Mouse (Mus musculus): ENCODE data around the gene Ntm.
A peak's percentile ranks its signal among the peaks of the same experiment; 100 is the strongest.

The Ntm gene

DNA sequence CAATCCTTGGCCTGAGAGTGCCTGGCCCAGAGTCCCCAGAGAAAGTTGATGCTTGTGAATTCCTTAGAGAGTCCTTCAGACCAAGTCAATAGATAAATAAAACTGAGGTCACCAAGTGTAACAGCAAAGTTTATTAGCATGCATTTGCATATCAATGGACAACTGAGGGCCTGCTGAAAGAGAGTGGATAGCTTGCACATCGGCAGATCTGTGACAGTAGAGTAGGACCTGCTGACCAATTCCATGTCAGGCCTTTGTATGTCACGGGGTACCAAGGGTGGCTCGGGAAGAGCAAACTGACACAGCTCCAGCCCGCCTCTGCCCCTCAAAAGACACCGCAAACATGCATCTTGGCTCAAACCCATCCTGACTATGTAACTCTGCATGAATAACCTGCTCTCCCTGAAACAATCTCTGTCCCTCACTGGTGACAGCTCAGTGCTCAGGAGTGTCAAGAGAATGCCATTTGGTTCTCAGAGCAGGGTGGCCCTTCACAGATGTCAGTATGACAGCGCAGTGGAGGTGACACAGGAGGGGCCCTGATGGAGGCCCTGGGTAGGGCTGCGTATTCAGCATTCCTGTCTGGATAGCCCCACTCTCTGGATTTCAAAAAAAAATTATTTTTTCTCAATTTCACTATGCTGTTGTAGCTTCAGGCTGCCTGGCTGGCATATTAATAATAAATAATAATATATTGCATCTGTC, 305.0 kb downstream of the Ntm start:
- no peak for DNase-seq (ENCODE audit: low spot score in 2 of 2)

DNA sequence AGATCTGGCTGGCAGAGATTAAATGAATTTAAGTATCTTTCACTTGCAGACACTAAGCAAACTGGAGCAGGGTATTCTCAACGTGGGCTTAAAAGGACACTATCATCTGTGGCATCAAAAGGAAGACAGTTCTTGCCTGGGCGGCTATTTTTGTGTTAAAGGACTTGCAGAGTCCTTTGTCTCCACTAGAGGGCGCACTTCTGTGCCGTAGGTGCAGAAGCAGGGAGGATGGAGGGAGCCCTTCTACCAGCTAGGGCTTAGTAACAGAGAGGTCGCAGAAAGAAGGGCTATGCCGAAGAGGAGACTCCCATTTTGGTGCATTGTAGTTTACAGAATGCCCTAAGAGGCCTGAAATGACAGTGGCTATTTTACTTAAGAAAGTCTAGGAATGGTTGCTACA, 308.1 kb downstream of the Ntm start:
- DNase-seq (ENCODE audit: low spot score in 2 of 2) = peak in 1 of 2 experiments; percentile 47

- DNase-seq (ENCODE audit: low spot score in 2 of 2) = no peak
Observed at GRCm38 (mm10) chr9:29653678-29654235, 309.2 kb downstream of the Ntm start.

DNA sequence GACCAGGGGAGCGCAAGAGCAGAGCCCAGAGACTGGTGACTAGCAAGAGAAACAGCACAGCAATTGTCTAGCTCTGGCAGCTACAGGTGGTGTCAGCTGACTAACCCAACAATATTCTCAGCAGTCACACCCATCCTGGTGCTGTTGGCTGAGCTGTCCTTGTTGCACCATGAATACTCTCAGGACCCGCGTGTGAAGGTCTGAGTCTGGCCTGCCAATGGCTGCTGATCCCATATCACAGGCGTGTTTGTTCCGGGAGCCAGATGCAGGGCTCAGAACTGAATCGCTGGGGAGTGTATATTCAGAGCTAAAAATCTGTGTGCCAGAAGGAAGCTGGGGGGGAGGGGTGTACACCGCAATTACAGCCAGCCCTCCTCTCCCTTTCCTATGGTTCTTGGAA, 310.1 kb downstream of the Ntm start:
- DNase-seq (ENCODE audit: low spot score in 2 of 2) = no peak

- DNase-seq (ENCODE audit: low spot score in 2 of 2) = no peak
Observed at GRCm38 (mm10) chr9:29651856-29652255, 311.1 kb downstream of the Ntm start.

- no peak for DNase-seq (ENCODE audit: low spot score in 2 of 2)
Observed at GRCm38 (mm10) chr9:29651226-29651625, 311.7 kb downstream of the Ntm start.

- no peak for DNase-seq (ENCODE audit: low spot score in 2 of 2)
Observed at GRCm38 (mm10) chr9:29650679-29651078, 312.3 kb downstream of the Ntm start.

- no peak for DNase-seq (ENCODE audit: low spot score in 2 of 2)
Observed at GRCm38 (mm10) chr9:29650266-29650665, 312.7 kb downstream of the Ntm start.

GRCm38 (mm10) chr9:29648256-29648655, 314.7 kb downstream of the Ntm start:
- DNase-seq (ENCODE audit: low spot score in 2 of 2) = no peak

GRCm38 (mm10) chr9:29647764-29648163, 315.2 kb downstream of the Ntm start:
- no peak for DNase-seq (ENCODE audit: low spot score in 2 of 2)

GRCm38 (mm10) chr9:29645796-29646400, 317.0 kb downstream of the Ntm start:
- DNase-seq (ENCODE audit: low spot score in 2 of 2) = no peak

GRCm38 (mm10) chr9:29642997-29643657, 319.8 kb downstream of the Ntm start:
- peak; percentile 69 to 88 for DNase-seq (ENCODE audit: low spot score in 2 of 2)

- DNase-seq (ENCODE audit: low spot score in 2 of 2) = no peak
Observed at GRCm38 (mm10) chr9:29637335-29637734, 325.6 kb downstream of the Ntm start.

DNA sequence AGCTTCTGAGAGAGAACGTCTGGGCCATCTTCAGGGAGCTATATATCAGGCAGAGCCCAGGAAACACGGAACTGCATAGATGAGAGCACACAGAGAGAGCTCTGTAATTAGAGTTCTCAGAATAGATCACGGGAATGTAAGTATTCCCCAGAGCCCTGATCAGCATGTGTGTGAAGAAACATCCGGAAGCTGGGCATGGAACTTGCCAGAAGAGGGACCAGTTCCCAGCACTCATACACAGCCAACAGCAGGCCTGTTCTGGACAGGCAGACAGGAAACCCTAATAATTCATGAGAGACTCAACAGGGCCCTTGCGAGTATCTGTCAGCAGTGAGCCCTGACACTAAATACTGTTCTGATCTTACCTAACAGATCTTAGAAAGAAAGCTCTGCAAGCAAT, 345.8 kb downstream of the Ntm start:
- DNase-seq (ENCODE audit: low spot score in 2 of 2) = no peak

DNA sequence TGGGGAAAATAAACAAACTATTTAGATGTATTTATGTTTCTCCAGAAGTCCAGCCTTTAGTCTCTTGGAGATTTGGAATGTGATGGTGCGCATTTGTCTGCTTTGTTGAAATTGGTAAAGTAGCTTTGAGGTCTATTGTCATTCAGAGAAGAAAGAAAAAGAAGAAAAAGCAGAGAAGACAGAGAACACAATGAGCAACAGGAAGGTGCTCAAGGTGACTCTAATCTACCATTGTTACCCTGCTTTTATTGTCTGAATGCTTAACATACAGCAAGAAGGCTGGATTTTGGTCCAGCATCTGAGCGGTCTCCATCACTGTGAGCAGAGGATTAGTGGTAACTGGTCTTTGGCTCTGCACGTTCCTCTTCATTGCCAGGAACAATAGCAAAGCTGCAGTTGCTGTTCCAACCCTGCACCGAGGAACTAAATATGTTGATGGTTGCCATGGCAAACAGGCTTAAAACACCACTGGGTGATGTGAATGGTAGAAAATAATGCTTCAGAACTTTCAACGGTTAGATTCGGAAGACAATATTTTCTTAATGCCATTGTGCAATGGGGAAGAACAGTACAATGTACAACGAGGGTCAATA, 350.8 kb downstream of the Ntm start:
- no peak for DNase-seq (ENCODE audit: low spot score in 2 of 2)

DNA sequence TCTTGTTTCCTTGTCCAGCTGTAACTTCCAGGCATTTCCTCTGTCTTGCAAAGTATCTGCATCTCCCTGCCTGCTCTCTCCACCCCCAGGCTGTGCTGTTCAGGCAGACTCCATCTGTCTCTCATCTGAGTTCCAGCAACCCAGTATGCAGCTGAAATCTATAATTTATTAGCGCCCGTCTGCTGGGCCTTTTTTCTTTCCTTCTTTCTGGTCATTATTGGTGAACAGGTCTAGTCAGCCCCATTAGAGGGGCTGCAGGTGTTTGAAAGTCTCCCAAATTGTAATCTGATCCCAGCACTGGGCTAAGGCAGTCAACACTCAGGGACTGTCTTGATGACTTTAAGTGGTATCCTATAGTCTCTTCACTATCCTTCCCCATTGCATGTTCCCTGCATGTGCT, 352.1 kb downstream of the Ntm start:
- DNase-seq (ENCODE audit: low spot score in 2 of 2) = no peak

- no peak for DNase-seq (ENCODE audit: low spot score in 2 of 2)
Observed at GRCm38 (mm10) chr9:29597665-29598064, 365.3 kb downstream of the Ntm start.

DNA sequence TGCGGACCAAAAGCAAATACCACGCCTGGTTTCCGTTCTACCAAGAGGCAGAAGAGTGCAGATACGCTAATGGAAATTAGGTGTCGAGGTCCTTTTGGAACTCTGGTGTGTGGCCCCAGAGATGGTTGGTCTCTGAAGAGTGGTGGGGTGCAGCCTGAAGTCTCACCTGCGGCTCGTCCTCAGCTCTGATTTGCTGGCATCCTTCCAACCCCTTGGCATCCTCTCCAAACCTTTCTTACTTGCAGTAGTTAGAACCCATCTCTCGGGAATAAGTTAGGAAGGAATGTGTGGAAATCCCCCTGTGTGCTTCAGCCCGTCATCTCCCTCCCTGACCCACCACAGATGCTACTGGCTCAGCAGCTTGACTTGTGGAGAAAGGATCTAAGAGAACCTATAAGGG, 367.6 kb downstream of the Ntm start:
- no peak for DNase-seq (ENCODE audit: low spot score in 2 of 2)

DNA sequence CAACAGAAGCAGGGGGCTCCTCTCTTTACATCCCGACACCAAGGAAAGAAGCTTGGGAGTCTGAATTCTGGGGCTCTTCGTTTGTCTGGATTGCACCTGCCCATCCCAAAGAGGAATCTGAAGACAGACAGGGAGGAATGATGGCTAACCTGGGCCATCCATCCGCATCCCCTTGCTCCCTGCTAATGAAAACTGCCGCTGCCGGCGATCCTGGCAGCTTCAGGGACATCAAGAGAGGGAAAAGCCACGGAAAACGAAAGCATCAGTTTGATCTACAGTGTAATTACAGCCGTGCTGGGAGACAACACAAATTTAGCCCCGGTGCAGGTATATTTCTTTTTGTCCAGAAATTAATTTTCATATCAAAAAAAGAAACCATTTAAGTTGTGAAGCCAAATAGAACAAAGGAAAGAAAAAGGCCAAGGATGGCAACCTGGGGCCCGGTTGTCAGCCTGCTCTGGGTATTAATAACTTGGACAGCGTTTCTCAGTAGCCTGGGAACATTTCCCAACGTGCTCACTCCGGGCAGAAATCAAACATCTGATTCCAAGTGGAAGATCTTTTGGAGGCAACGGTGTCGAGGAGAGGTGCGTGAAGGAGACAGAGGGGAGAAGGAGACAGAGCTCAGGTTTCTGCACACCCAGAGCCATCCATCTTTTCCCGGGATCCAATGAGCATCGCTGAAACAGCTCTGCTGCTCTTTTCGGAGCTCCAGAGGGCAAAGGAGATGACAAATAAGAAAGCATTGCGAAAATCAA, 368.2 kb downstream of the Ntm start:
- DNase-seq (ENCODE audit: low spot score in 2 of 2) = no peak

GRCm38 (mm10) chr9:29587376-29587775, 375.6 kb downstream of the Ntm start:
- DNase-seq (ENCODE audit: low spot score in 2 of 2) = no peak

DNA sequence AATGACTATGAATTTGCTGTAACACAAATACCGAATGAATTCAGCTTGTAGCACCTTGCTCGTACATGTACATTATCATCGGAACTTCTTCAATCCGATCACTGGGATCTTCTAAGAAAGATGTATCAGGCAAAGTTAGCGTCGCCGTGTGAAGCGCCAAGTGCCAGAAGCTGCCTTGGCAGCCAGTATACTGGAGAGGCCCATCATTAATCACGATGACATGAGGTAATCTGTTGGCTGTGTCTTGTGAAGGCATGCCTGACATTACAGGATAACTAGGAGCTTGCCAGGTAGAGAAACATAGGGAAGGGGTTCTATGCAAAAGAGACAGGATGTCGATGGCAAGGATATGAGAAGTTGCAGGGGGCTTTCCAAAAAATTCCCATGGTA, 376.6 kb downstream of the Ntm start:
- DNase-seq (ENCODE audit: low spot score in 2 of 2) = no peak

Data from cerebellum, postnatal 4 days (tissue).